Mouse (Mus musculus) MEL (cell line): ENCODE data around the gene Pold1. TPM values are rescaled to one million over a fixed set of nuclear protein-coding genes. Genes with fewer than 3 reads are reported as not detected.

Experiments used
- DNase-seq: peaks from one replicate; pipeline ENCODE4 v3.0.0; 2011; ENCODE audit warnings: low read depth, low spot score
- H3K27ac ChIP-seq: 2 replicates; pipeline ENCODE4 v1.5.1; 2012; ENCODE audit warnings: low read depth, mild to moderate bottlenecking, control low read depth, low read length, moderate library complexity; ENCODE audit not compliant: control insufficient read depth
- H3K27me3 ChIP-seq, 2 experiments: fragments of 150-350 bp in 1 of 2; sonication (generic) in 1 of 2; 2 replicates each; pipeline ENCODE4 v1.6.1; 2012; ENCODE audit warnings: low read length in 2 of 2, mild to moderate bottlenecking in 2 of 2, improper control_type of control experiment in 1 of 2, moderate library complexity in 1 of 2; ENCODE audit not compliant: insufficient read depth in 2 of 2, control insufficient read depth in 1 of 2
- H3K36me3 ChIP-seq, 2 experiments: 2 replicates each; pipeline ENCODE4 v1.6.1; 2012 to 2014; ENCODE audit warnings: low read length in 2 of 2, improper control_type of control experiment in 1 of 2, inconsistent platforms in 1 of 2, mild to moderate bottlenecking in 1 of 2; ENCODE audit not compliant: insufficient read depth in 2 of 2, control insufficient read depth in 1 of 2
- H3K4me1 ChIP-seq, 2 experiments: fragments of 150-350 bp in 1 of 2; sonication (generic) in 1 of 2; 2 replicates each; pipeline ENCODE4 v1.6.1; 2012; ENCODE audit warnings: low read length in 2 of 2, improper control_type of control experiment in 1 of 2, mild to moderate bottlenecking in 1 of 2; ENCODE audit not compliant: insufficient read depth in 2 of 2, control insufficient read depth in 1 of 2
- H3K4me3 ChIP-seq, 2 experiments: fragments of 150-350 bp in 1 of 2; sonication (generic) in 1 of 2; 2 replicates each; pipeline ENCODE4 v1.5.1; 2012; ENCODE audit warnings: low read depth in 2 of 2, low read length in 2 of 2, mild to moderate bottlenecking in 2 of 2, moderate library complexity in 2 of 2, control low read depth in 1 of 2, improper control_type of control experiment in 1 of 2; ENCODE audit not compliant: control insufficient read depth in 1 of 2, insufficient read depth in 1 of 2
- H3K79me2 ChIP-seq: 2 replicates; pipeline ENCODE4 v1.6.1; 2012; ENCODE audit warnings: mild to moderate bottlenecking, low read length, moderate library complexity; ENCODE audit not compliant: control insufficient read depth, poor library complexity, insufficient read depth
- H3K9ac ChIP-seq: 2 replicates; pipeline ENCODE4 v1.6.1; 2012; ENCODE audit warnings: low read depth, mild to moderate bottlenecking, control low read depth, low read length, moderate library complexity; ENCODE audit not compliant: control insufficient read depth, poor library complexity, severe bottlenecking
- H3K9me3 ChIP-seq: fragments of 150-350 bp; sonication (generic); replicated peaks from 2 replicates; pipeline ENCODE4 v1.6.1; 2012; ENCODE audit warnings: mild to moderate bottlenecking, low read length, improper control_type of control experiment, moderate library complexity; ENCODE audit not compliant: insufficient read depth
- BHLHE40 ChIP-seq: IDR thresholded peaks from 2 replicates; pipeline ENCODE4 v1.6.1; 2012; ENCODE audit warnings: low read depth, mild to moderate bottlenecking, inconsistent platforms, low read length, improper control_type of control experiment, borderline replicate concordance
- CHD1 ChIP-seq: IDR thresholded peaks from 2 replicates; pipeline ENCODE4 v1.6.1; 2012; ENCODE audit warnings: low read depth, mild to moderate bottlenecking, inconsistent platforms, low read length, improper control_type of control experiment
- CHD2 ChIP-seq: IDR thresholded peaks from 2 replicates; pipeline ENCODE4 v1.6.1; 2011; ENCODE audit warnings: low read length, improper control_type of control experiment
- CTCF ChIP-seq, 3 experiments: IDR thresholded peaks in 2 of 3; conservative IDR thresholded peaks in 1 of 3; 2 replicates each; pipeline ENCODE4 v1.5.1; 2011 to 2012; ENCODE audit warnings: low read length in 3 of 3, low read depth in 2 of 3, mild to moderate bottlenecking in 2 of 3, improper control_type of control experiment in 1 of 3, inconsistent platforms in 1 of 3, mixed read lengths in 1 of 3, moderate library complexity in 1 of 3; ENCODE audit not compliant: control insufficient read depth in 1 of 3, insufficient read depth in 1 of 3, poor library complexity in 1 of 3, severe bottlenecking in 1 of 3
- E2F4 ChIP-seq: IDR thresholded peaks from 2 replicates; pipeline ENCODE4 v1.6.1; 2011; ENCODE audit warnings: low read depth, low read length, improper control_type of control experiment, borderline replicate concordance
- ELF1 ChIP-seq: IDR thresholded peaks from 2 replicates; pipeline ENCODE4 v1.6.1; 2014; ENCODE audit warnings: low read depth, mild to moderate bottlenecking, inconsistent platforms, low read length, improper control_type of control experiment, moderate library complexity
- EP300 ChIP-seq, 2 experiments: IDR thresholded peaks; 2 replicates each; pipeline ENCODE4 v1.6.1; 2011; ENCODE audit warnings: improper control_type of control experiment in 2 of 2, low read length in 2 of 2, low read depth in 1 of 2, mild to moderate bottlenecking in 1 of 2
- KAT2A ChIP-seq: conservative IDR thresholded peaks from 2 replicates; pipeline ENCODE4 v1.6.1; 2012; ENCODE audit warnings: low read depth, low read length, improper control_type of control experiment, inconsistent platforms
- MAFK ChIP-seq: IDR thresholded peaks from 2 replicates; pipeline ENCODE4 v1.6.1; 2011; ENCODE audit warnings: low read depth, mild to moderate bottlenecking, low read length, improper control_type of control experiment, borderline replicate concordance
- MAX ChIP-seq: IDR thresholded peaks from 2 replicates; pipeline ENCODE4 v1.6.1; 2011; ENCODE audit warnings: low read length, improper control_type of control experiment
- MAZ ChIP-seq: IDR thresholded peaks from 2 replicates; pipeline ENCODE4 v1.6.1; 2012; ENCODE audit warnings: low read depth, mild to moderate bottlenecking, inconsistent platforms, low read length, improper control_type of control experiment
- MEF2A ChIP-seq: IDR thresholded peaks from 2 replicates; pipeline ENCODE4 v1.6.1; 2014; ENCODE audit warnings: low read depth, mild to moderate bottlenecking, inconsistent platforms, low read length, improper control_type of control experiment; ENCODE audit not compliant: poor library complexity, insufficient replicate concordance, severe bottlenecking; ENCODE audit errors: extremely low read depth
- MXI1 ChIP-seq: IDR thresholded peaks from 2 replicates; pipeline ENCODE4 v1.6.1; 2011; ENCODE audit warnings: mild to moderate bottlenecking, low read depth, low read length, improper control_type of control experiment
- MYB ChIP-seq: IDR thresholded peaks from 2 replicates; pipeline ENCODE4 v1.6.1; 2011; ENCODE audit warnings: mild to moderate bottlenecking, low read depth, low read length, improper control_type of control experiment
- MYC ChIP-seq: IDR thresholded peaks from 2 replicates; pipeline ENCODE4 v1.6.1; 2011; ENCODE audit warnings: low read depth, mild to moderate bottlenecking, low read length, improper control_type of control experiment, moderate library complexity
- POLR2AphosphoS5 ChIP-seq: IDR thresholded peaks from 2 replicates; pipeline ENCODE4 v1.6.1; 2012; ENCODE audit warnings: low read depth, borderline replicate concordance, mild to moderate bottlenecking, inconsistent platforms, low read length, moderate library complexity, mixed read lengths
- RAD21 ChIP-seq: IDR thresholded peaks from 2 replicates; pipeline ENCODE4 v1.6.1; 2011; ENCODE audit warnings: mild to moderate bottlenecking, low read depth, low read length, improper control_type of control experiment
- SIN3A ChIP-seq: IDR thresholded peaks from 2 replicates; pipeline ENCODE4 v1.6.1; 2012; ENCODE audit warnings: low read length, improper control_type of control experiment, inconsistent platforms
- SMC3 ChIP-seq: IDR thresholded peaks from 2 replicates; pipeline ENCODE4 v1.6.1; 2011; ENCODE audit warnings: low read depth, low read length, improper control_type of control experiment
- TAL1 ChIP-seq: IDR thresholded peaks from 2 replicates; pipeline ENCODE4 v1.6.1; 2012; ENCODE audit warnings: mild to moderate bottlenecking, inconsistent platforms, low read length, moderate library complexity, mixed read lengths
- TBP ChIP-seq: IDR thresholded peaks from 2 replicates; pipeline ENCODE4 v1.8.0; 2011; ENCODE audit warnings: low read depth, low read length, improper control_type of control experiment
- USF1 ChIP-seq: IDR thresholded peaks from 2 replicates; pipeline ENCODE4 v1.6.1; 2014; ENCODE audit warnings: low read depth, mild to moderate bottlenecking, inconsistent platforms, low read length, improper control_type of control experiment, moderate library complexity
- USF2 ChIP-seq, 2 experiments: IDR thresholded peaks; 2 replicates each; pipeline ENCODE4 v1.6.1; 2011 to 2012; ENCODE audit warnings: improper control_type of control experiment in 2 of 2, low read length in 2 of 2, borderline replicate concordance in 1 of 2, inconsistent platforms in 1 of 2, low read depth in 1 of 2, mild to moderate bottlenecking in 1 of 2; ENCODE audit not compliant: insufficient read depth in 1 of 2
- ZC3H11A ChIP-seq: IDR thresholded peaks from 2 replicates; pipeline ENCODE4 v1.6.1; 2012; ENCODE audit warnings: low read depth, mild to moderate bottlenecking, inconsistent platforms, low read length, improper control_type of control experiment
- ZKSCAN1 ChIP-seq: IDR thresholded peaks from 2 replicates; pipeline ENCODE4 v1.6.1; 2012; ENCODE audit warnings: low read depth, mild to moderate bottlenecking, inconsistent platforms, low read length, improper control_type of control experiment, moderate library complexity
- ZNF384 ChIP-seq: IDR thresholded peaks from 2 replicates; pipeline ENCODE4 v1.6.1; 2012; ENCODE audit warnings: low read depth, mild to moderate bottlenecking, inconsistent platforms, low read length, improper control_type of control experiment
- polyA plus RNA-seq, 2 experiments: library from polyadenylated mRNA; stranded (reverse) in 1 of 2; unstranded in 1 of 2; fragments of >175 nt in 1 of 2; fragments of >200 nt in 1 of 2; gene quantifications; 2 replicates each; pipeline versions ENCODE4 v1.2.1 to v1.2.4; 2012; ENCODE audit warnings: low replicate concordance in 2 of 2, low read depth in 1 of 2; ENCODE audit not compliant: insufficient read length in 2 of 2, insufficient read depth in 1 of 2, missing spikeins in 1 of 2
- total RNA-seq: library from RNA; depleted of rRNA; stranded (reverse); fragments of 300-350 nt; gene quantifications from 2 replicates; pipeline ENCODE4 v1.2.3, GENCODE M21; 2012

The Pold1 gene
- total and polyA plus RNA-seq, 3 experiments, result 87.8 to 104 TPM; not detected in 1

GRCm38 (mm10) chr7:44583146-44583545 is 34.5 kb upstream of the Pold1 start:
- Histone ChIP-seq H3K36me3 (no peaks in the 10 kb centered on the region), H3K4me3 (no peak overlapping the region), H3K79me2 (no peaks in the 10 kb centered on the region), H3K9ac (no peak overlapping the region), H3K27ac (no peak overlapping the region), H3K27me3 (no peaks in the 10 kb centered on the region), H3K4me1 (0 out of 4 replicates have a peak, but pooled peaks cover 0 to 3% of the 10 kb centered on the region in 2 experiments), H3K9me3 (no peaks in the 10 kb centered on the region)
- no peak for DNase-seq
- no peak for TF ChIP-seq MXI1
- TF ChIP-seq EP300 (IDR thresholded peaks at IDR 0.05; ENCODE audit: low read depth in 1 of 2, low read length in 2 of 2), result no peak
- TF ChIP-seq USF2 (IDR thresholded peaks at IDR 0.05; ENCODE audit: borderline replicate concordance in 1 of 2, insufficient read depth in 1 of 2, low read depth in 1 of 2, low read length in 2 of 2), result no peak
- TF ChIP-seq E2F4, result no peak
- TF ChIP-seq SMC3, result no peak
- no peak for TF ChIP-seq MAX
- TF ChIP-seq ZNF384, result no peak
- no peak for TF ChIP-seq CHD1
- no peak for TF ChIP-seq ZKSCAN1
- TF ChIP-seq SIN3A, result no peak
- TF ChIP-seq POLR2AphosphoS5, result no peak
- no peak for TF ChIP-seq TAL1
- TF ChIP-seq MAZ, result no peak
- TF ChIP-seq MEF2A, result no peak
- no peak for TF ChIP-seq CHD2
- no peak for TF ChIP-seq USF1
- no peak for TF ChIP-seq BHLHE40
- TF ChIP-seq, all 39 proteins: peak for 0

- no peaks in the 10 kb centered on the region for H3K36me3 ChIP-seq
- no peak overlapping the region for H3K27ac ChIP-seq
- H3K4me1 ChIP-seq, result 0 out of 4 replicates have a peak, but pooled peaks cover 0 to 3% of the 10 kb centered on the region in 2 experiments
- no peak overlapping the region for H3K9ac ChIP-seq
- H3K9me3 ChIP-seq, result no peaks in the 10 kb centered on the region
- TF ChIP-seq SIN3A (no peak), CTCF (IDR thresholded peaks at IDR 0.05 in 2 of 3, conservative IDR thresholded peaks at IDR 0.05 in 1 of 3; ENCODE audit: control insufficient read depth in 1 of 3, insufficient read depth in 1 of 3, low read depth in 2 of 3, low read length in 3 of 3, poor library complexity in 1 of 3, severe bottlenecking in 1 of 3) (no peak), TAL1 (no peak), ELF1 (no peak), E2F4 (no peak), KAT2A (no peak), CHD2 (no peak), TBP (no peak), MAFK (no peak), MYB (no peak), POLR2AphosphoS5 (no peak), ZC3H11A (no peak), USF2 (IDR thresholded peaks at IDR 0.05; ENCODE audit: borderline replicate concordance in 1 of 2, insufficient read depth in 1 of 2, low read depth in 1 of 2, low read length in 2 of 2) (no peak), ZKSCAN1 (no peak), SMC3 (no peak), MYC (no peak), EP300 (IDR thresholded peaks at IDR 0.05; ENCODE audit: low read depth in 1 of 2, low read length in 2 of 2) (no peak), RAD21 (no peak), MEF2A (no peak)
- DNase-seq, result no peak
- no peaks in the 10 kb centered on the region for H3K79me2 ChIP-seq
- no peak overlapping the region for H3K4me3 ChIP-seq
- H3K27me3 ChIP-seq, result no peaks in the 10 kb centered on the region
Measured at GRCm38 (mm10) chr7:44582709-44583108, 34.1 kb upstream of the Pold1 start.
